Mouse (Mus musculus): Measurements from ENCODE around the gene Ralgps2.

Ralgps2 gene

DNA sequence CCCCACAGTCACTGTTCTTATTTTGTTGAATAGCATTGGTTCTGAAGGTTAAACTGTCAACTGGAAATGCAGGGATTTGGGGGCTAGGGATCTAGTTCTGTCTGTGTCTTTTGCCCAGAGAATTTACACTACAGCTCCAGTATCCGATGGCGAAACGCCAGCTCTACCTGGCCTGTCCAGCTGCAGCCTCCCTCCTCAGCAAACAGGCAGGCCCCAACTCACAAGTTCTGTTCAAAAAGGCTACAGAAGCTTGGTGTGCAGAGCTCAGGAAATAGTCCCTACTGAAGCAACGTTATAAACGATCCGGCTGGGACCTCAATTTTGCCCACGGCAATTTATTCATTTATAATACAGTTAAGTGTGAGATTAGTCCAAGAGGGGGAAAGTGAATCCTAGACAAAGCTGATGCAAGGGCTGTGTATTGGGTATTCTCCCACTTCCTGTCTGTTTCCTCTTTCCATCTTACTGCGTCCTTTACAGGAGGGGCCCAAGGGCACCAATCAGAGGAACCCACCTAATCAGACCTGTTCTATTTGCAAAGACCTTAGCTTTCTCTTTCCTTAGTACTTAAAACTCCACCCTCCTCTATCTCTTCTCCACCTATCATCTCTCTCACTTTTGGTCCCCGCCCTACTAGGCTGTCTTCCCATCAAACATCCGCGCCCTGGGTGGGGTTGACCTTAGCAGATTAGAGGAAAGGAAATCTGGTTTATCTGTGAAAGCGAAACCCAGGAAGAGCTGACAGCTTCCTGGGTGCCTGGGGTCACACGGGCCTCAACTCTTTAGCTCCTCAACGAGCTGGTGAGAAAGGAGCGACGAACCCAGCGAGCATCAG, 16.7 kb upstream of the Ralgps2 start:
- in situ Hi-C loops (cut with MboI, MseI): no loop called here

DNA sequence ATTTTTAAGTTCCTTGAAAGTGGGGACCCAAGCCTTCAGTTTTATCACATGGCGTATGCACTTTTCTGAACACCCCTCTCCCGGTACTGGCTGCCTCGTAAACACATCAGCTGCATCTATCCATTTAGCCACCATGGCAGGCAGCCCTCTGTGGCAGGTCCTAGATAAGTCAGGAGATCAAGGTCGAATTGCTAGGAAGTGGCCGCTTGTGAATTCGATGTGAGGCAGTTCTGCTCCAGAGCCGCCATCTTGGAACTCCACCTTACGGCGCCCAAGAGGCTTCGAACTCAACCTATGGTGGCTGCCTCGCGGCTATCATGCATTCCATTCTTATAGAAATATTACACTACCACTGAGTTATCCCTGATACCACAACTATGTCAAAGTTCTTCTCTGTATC, 14.8 kb upstream of the Ralgps2 start:
- in situ Hi-C loops (cut with MboI, MseI): no loop called here

DNA sequence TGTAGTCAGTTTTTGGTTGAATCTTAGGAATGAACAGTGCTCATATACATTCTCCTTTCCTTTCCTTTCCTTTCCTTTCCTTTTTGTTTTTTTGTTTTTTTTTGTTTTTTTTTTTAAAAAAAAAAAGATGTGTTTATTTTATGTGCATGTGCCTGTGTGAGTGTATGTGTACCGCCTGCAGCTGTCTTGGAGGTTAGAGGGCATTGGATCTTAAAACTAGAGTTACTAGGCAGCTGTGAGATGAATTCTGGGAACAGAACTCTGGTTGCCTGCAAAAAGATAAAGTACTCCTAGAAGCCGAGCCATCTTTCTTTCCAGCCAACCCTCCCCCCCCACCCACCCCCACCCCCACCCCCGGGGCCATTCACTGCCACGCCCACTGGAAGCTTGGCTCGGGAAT, 10.9 kb upstream of the Ralgps2 start:
- in situ Hi-C loops (cut with MboI, MseI): no loop called here

DNA sequence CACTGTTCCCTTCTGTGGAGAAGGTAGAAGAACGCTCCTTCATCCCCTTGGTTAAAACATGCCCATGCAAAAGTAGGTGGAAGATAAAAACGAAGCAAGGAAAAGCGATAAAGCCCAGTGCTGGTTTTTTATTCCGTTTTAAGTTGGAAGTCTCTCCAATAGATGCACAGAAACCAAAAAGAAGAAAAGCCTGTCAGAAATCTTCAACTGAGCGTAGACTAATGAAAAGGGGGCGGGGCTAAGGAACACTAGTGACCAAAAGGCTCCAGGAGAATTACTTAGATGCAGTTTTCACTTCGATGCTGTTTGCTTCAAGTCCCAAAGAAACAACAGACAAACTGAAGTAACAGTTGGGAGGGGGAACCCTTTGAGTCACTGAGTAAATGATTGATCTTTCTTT, 1.2 kb upstream of the Ralgps2 start:
- in situ Hi-C loops (cut with MboI, MseI): no loop called here

DNA sequence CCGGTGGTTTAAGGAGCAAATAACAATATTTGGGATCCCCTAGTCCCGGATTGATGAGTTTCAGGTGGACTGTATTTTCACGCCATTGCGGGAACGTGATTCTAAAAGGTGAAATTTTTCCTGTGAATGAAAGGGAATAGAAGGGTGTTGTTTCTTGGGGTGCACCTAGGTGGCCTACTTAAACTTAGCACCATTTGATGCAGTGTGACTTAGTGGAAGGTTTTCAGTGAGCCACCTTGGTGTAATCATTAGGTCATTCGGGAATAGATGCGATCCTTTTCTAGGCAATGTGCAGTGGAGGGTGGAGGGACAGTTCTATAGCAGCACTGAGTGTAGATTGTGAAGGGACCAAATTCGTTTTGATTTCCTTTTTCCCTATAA, 706 bp upstream of the Ralgps2 start:
- in situ Hi-C loops (cut with MboI, MseI): no loop called here

DNA sequence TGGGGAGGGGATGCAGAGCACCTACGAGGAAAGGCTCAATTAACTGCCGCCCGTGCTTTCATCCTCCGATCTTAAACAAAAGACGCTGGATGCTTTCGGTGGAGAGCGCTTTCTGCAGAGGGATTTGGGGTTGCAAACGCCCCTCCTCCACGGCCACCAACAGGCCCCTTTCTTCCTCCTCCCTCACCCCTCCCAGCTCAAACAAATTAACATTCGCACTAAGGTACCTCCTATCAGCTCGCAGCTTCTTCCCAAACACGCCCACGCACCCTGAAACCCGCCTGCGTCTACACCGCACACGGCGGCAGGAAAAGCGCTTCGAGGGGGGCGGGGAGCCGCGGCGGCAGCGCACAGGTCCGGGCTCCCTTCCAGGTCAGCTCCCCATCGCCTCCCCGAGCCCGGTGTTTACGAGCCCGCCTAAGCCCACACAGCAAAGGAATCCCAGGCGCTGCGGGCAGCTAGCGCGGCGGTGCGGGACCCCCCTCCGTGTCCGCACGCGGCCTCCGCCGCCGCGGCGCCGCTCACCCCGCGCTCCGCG, 652 bp downstream of the Ralgps2 start:
- in situ Hi-C loops (cut with MboI, MseI): no loop called here

DNA sequence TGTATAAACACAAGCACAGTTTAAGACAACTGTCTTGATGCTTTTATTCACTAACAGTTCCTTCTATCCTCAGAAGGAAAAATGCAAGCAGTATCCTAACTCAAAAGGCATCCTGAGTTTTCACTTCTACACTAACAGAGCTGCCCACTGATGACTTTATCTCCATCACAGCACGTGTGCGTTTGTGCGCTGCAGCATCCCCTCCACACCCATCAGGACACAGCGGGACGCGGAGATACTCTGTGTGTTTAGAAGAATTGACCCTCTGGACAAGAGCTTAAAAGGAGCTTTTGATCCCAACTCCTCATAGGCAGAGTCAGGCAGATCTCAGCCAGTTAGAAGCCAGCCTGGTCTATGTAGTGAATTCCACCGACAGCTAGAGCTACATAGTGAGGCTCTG, 2.0 kb downstream of the Ralgps2 start:
- in situ Hi-C loops (cut with MboI, MseI): no loop called here

DNA sequence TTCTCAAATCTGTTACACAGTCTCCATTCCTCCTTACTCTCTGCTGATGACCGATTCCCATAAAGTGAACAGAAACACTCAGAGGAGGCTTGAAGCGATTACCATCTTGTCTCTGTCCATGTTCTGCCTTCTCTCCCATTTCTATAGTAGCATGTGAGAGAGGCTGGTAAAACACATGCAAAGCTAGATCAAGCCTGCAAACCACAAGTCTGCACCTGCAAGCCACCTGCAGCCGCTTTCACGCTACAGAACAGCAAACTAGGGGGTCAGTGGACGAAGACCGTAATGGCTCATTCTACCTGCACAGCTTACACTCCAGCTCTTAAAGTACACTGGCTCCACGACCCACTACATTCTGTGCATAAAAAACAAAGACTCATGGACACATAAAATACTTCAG, 5.7 kb downstream of the Ralgps2 start:
- in situ Hi-C loops (cut with MboI, MseI): loop anchor here (5.0 kb wide), 1 partner anchor 54 kb away; no protein-coding TSS in a partner anchor

DNA sequence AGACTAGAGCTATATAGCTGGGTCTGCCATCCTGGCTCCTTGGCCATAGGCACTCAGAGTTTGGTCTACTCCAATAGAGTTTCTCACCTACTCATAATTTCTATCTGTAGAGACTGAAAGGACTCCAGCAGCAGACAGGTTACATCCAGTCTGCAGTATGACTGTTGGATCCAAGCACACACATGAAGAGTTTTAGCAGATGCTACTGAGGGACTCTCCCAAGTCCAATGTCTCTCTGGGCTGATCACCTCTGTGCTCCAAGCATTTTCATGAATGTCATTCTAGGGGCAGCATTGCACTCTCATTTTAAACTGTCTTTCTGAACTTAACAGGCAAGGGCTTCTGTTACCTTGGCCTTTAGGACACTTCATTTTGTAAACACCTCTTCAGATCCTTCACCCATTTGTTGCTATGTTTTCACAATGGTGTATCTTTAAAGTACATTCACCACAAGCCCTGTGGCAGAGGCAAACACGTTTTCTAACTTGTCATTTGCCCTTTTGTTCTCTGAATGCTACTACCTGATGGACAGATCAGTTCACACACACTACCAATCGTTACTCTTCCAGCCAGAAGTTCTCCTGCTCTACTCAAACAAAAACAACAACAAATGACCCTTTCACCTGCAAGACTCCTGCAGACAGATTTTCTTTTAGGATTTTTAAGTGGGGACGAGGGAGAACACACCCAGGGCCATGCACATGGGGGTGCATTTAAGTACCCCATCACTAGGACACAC, 7.2 kb downstream of the Ralgps2 start:
- in situ Hi-C loops (cut with MboI, MseI): loop anchor here (5.0 kb wide), 1 partner anchor 55 kb away; no protein-coding TSS in a partner anchor

DNA sequence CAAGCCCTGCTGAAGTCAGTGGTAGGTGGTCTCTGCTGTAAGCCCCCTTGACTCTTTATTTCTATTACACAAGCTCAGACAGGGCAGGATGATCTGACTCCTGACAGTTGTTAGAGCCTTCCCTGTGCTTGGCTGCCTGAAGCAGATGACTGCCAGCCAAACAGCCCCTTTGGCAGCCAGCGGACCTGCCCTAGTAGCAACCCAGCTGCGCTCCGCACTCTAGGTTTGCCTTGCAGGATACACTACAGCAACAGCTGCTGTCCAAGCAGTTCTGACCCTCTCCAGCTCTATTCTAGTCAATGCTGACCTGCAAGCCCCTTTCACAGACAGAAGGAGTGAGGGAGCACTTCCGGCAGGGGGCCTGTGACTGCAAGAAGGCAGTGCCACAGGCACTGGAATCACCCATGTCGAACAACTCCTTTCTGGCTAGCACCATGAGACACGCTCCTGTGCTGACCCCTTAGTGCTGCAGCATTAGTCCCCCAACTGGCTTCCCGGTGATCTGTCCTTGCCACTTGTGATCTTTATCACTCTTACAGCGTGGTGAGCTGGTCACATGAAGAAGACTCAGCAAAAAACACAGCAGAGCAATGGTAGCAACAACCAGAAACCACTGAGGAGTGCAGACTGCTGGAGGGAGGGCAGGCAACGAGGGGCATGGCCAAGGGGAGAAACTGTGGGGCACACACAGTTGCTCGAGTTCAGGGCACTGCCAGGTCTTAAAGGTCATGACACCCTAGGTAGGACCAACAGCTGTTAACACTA, 8.1 kb downstream of the Ralgps2 start:
- in situ Hi-C loops (cut with MboI, MseI): loop anchor here (5.0 kb wide), 1 partner anchor 56 kb away; no protein-coding TSS in a partner anchor

DNA sequence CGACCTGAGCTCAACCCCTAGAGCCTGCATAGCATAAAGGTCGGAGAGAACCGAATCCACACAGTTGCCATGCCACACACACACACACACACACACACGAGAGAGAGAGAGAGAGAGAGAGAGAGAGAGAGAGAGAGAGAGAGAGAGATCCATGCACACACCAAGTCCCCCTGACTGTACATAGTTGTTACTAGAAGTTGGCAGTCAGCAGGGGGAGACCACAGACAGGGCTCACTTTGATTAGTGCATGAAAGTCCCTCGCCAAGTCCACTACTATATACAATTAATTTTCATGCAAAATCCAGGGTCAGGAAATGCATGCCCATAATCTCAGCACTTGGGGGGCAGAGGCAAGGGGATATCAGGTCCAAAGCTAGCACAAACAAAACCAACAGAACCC, 9.2 kb downstream of the Ralgps2 start:
- in situ Hi-C loops (cut with MboI, MseI): loop anchor here (5.0 kb wide), 1 partner anchor 57 kb away; no protein-coding TSS in a partner anchor

DNA sequence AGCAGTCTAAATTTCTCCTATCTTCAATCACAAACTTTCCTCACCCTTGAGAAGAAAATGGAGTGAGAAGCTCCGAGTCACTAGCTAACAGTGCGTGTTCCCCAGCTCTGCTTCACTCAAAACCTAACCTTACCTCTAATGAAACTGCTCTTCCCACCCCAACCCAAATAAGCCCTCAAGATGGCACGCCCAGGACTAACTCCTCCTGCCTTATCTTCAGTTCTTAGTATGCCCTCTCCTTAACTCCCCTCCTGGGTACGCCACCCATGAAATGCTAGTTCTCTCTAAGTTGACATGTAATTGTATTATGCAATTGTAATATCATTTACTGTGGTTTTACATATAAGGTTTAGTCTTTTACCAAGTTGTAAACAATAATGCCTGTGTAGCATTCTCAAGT, 11.2 kb downstream of the Ralgps2 start:
- in situ Hi-C loops (cut with MboI, MseI): no loop called here

DNA sequence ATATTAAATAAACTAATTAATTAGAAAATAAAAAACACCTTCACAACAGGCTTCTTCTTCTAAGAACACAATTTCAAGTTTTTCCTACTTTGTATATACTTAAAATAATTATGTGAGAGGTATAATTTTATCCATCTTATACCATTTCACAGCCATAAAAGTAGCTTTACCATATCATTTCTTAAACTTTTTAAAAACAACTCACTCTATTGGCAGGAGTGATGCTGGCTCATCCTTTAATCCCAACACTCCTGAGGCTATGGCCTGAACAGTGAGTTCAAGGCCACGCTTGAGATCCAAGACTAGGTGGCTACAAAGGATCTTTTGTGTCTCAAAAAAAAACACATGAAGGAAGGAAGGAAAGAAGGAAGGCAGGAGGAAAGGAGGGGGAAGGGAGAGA, 15.9 kb downstream of the Ralgps2 start:
- in situ Hi-C loops (cut with MboI, MseI): no loop called here

DNA sequence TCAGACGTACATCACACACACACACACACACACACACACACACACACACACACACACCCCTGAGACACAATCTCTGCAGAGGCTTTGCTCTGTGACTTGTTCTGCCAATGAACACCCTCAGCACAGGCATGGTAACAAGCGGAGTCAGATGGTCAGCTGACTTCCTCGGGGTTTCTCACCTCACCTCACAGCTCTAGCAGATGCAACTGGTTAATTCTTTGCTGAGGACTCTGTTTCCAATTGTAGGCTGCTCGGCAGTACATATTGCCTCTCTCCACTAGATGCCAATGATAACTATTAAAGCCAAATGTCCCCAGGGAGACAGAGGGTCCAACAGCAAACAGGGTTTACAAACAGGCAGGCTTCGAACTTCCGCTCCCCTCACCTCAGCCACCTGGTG, 16.5 kb downstream of the Ralgps2 start:
- in situ Hi-C loops (cut with MboI, MseI): no loop called here

DNA sequence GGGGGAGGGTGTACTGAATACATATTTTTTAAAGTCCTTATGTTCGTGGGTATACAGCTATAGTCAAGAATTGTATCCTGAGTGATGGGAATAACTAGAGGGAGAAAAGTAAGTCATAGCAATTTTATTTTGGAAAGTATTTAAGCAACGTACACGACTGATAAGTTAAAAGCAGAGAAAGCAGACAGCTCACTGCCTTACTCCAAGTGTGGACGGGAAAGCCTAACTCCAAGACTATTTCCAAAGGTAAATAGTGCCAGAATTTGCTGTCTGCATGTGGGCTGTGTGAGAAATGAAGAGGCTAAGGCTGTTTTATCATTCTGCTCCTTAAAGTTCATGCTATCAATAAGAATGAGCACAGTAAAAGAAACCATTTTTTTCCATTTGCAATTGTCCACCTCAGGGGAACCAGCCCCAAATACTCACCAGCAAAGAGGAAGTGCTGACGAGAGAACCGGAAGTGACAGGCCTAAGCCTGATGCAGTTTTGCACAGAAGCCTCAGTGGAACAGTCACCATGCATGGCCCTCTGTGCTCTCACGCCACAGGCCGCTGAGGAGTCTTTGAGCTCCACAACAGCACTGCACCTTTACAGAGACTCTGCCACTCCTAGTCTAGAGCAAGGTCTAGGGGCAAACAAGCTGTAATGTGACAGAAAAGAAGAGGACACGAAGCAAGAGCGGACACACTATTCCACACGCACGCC, 18.0 kb downstream of the Ralgps2 start:
- in situ Hi-C loops (cut with MboI, MseI): no loop called here

DNA sequence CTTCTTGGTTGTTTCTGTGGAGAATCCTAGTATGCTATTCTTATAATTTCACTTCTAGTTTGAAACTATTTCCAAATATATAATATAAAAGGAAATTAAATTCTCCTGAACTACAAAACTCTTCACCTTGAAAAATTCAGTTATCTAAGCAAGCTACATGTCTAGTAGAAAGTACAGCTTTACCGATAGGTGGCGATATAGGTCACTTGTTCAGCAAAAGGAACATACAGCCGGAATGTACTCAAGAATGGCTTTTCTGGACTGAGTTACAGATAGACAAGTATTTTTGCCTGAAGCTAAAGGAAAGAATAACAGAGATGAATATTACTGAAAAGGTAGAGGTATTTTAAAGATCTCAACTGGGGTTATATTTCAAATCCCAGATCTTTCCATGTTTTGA, 22.0 kb downstream of the Ralgps2 start:
- in situ Hi-C loops (cut with MboI, MseI): loop anchor here (5.0 kb wide), 1 partner anchor 160 kb away; no protein-coding TSS in a partner anchor

DNA sequence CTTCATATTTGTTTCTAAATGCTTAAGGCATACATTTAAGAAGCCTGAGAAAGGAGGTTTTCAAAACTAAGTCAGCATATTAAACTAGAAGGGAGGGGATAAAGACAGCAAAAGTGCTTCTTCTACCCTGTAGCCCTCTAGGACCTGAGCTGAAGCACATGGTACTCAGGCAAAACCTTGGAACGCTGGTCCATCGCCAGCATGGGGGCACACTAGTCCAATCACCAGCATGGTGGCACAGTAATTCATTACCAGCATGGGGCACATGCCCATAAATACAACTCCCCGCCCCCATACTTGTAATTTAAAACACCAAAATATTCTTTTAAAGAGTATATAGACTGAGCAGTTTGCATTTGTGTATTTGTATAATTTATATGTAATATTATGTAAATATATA, 23.1 kb downstream of the Ralgps2 start:
- in situ Hi-C loops (cut with MboI, MseI): loop anchor here (5.0 kb wide), 1 partner anchor 161 kb away; no protein-coding TSS in a partner anchor

DNA sequence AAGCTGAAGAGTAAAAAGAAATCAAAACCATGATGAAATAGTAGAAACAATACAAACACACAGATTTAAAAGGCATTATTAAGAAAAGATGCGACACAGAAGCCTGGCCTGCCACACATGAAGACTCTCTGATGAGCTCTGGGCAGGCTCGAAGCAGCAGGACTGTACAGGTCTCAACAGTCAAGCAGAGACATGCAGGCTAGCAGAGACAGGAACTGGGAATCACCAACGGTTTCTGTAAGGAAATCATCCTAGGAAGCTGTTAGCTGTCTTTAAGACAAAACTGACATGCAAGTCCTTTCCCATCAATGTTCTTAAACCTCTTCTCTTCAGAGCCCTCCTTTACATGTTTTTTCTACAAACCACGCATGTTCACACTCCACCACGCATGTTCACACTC, 24.5 kb downstream of the Ralgps2 start:
- in situ Hi-C loops (cut with MboI, MseI): loop anchor here (5.0 kb wide), 1 partner anchor 162 kb away; no protein-coding TSS in a partner anchor

DNA sequence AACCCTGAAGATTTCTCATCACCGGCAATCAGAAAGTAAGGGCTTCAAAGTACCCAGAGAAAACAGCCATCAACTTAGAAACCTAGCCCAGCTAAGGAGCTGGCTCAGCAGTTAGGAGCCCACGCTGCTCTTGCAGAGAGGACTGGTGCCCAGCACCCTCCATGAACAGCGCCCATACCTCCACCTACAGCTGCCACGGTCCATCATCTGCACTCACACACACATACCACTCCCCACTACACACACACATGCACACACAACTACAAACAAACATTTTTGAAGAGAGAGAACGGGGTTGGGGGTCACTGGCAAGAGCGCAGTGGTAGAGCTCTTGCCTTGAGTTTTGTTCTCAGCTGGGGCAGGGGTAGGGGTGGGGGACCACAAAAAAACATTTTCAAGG, 26.2 kb downstream of the Ralgps2 start:
- in situ Hi-C loops (cut with MboI, MseI): no loop called here

DNA sequence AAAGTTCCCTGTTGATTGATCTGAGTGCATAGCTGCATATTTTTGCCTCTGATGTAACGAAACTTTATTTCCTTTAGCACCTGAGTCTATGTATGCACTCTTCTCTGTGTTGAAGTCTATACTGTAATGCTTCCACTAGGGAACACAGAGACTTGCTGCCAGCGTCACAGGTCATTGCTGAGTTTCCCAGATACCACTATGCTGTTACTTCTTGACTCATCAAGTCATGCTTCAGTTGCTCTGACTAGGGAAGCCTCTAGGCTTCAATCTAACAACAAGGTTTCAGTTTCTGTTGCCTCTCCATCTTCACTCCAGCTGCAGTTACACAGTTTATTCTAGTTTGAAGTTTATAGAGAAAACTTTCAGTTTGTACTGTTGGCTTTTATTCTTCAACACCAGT, 28.5 kb downstream of the Ralgps2 start:
- in situ Hi-C loops (cut with MboI, MseI): no loop called here

DNA sequence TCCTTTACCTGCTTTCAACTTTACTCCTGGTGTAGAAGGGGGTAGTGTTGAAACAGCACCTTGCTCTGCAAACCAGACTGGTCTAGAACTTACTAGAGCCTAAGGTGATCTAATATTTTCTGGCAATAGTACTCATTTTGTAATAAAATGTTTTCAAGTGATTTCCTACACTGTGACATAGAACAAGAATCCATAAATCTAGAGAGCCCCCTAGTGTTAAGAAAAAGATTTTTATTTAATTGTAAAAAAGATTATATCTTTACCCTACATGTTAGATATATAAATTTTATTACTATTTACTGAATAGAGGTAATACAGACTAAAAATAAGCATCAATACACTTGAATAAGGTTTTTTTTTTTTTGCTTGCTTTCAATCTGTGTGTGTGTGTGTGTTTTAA, 29.6 kb downstream of the Ralgps2 start:
- in situ Hi-C loops (cut with MboI, MseI): loop anchor here (5.0 kb wide), 1 partner anchor 168 kb away; no protein-coding TSS in a partner anchor

All from regulatory T cell (primary cell).